Comparison of ENCODE assay signal across 9 mouse cellular contexts in the genomic region with DNA sequence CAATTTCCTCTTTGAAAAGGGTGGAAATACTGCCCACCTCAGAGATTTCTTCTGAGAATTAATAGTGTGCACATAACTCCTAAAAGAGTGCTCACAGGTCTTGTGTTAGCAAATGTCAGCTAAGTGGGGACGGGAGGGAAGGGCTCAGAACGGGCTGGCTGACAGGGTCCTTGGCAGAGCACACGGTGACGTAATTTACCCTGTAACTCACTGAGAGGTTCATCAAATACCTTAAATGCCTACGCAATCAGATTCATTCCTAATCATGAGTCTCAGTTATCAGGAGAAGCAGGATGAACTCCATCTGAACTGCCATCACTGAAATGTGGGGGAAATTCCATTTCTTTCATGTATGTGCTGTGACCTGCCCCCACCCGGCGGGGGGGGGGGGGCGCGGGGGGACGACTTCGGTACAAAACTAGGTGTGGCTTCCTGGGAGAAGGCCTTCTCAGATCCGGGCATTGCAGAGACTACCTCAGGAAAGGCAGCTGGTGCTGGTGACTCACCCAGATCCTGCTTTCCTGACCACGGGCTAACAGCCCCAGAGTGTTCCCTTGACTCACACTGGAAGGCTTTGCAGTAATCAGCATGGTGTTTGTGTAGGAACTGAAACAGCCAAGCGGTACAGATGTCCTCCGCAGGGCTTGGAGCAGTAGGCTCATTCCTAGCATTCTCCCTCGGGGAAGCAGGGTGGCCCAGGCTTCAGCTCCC.
DNase-seq lines count a peak whose midpoint lies in the region; TF ChIP-seq lines count a peak whose summit lies in the region.
"Had no signal": no experiment of that assay in that cellular context is flagged by ENCODE, and none has a peak within 500 bp of the region (broad histone marks: within the 10 kb centered on the region; RNA-seq: fewer than 3 reads in every experiment).

No protein-coding gene starts in this region.

- no peaks in the 10 kb centered on the region for H3K27me3 ChIP-seq in cerebellum, adult 2 months (ENCODE audit: control insufficient read depth, insufficient read depth, low read length)
- no peaks in the 10 kb centered on the region for H3K27me3 ChIP-seq in heart, adult 2 months (ENCODE audit: control insufficient read depth, insufficient read depth, low read length)

- intact Hi-C loops in heart, adult 2 months (cut with DNase I) = loop anchor here (5.0 kb wide), 1 partner anchor 42 kb away; no protein-coding TSS in a partner anchor

- no peak for TF ChIP-seq POLR2A in cerebellum, adult 2 months (IDR thresholded peaks at IDR 0.05; ENCODE audit: borderline replicate concordance, insufficient read depth, low read length)
- peak; percentile 53; the same call in 1 of the 2 replicates for TF ChIP-seq POLR2A in heart, adult 2 months (IDR thresholded peaks at IDR 0.05; ENCODE audit: insufficient read depth, low read depth, low read length)

- no peaks in the 10 kb centered on the region for H3K36me3 ChIP-seq in heart, adult 2 months (ENCODE audit: control insufficient read depth, insufficient read depth, low read length)

- H3K27ac ChIP-seq in cerebellum, adult 2 months (ENCODE audit: insufficient read depth, low read length) = no peak overlapping the region
- H3K27ac ChIP-seq in heart, adult 2 months = peak overlapping the region; percentile 69

- no peak overlapping the region for H3K4me3 ChIP-seq in cerebellum, adult 2 months (replicated peaks; ENCODE audit: insufficient read depth, low read depth, low read length)
- no peak overlapping the region for H3K4me3 ChIP-seq in heart, adult 2 months
- H3K4me3 ChIP-seq: erythroblast, embryonic 14.5 days had no signal

- no peak for TF ChIP-seq CTCF in cerebellum, adult 2 months (IDR thresholded peaks at IDR 0.05; ENCODE audit: borderline replicate concordance, insufficient read depth, low read depth, low read length)
- no peak for TF ChIP-seq CTCF in heart, adult 2 months (IDR thresholded peaks at IDR 0.05)

- H3K4me1 ChIP-seq in cerebellum, adult 2 months (ENCODE audit: control insufficient read depth, insufficient read depth, low read length) = peaks cover 3% of the 10 kb centered on the region; the same call in 1 of the 2 replicates
- H3K4me1 ChIP-seq in heart, adult 2 months (ENCODE audit: control insufficient read depth, insufficient read depth, low read length) = peaks cover 8% of the 10 kb centered on the region

- H3K79me2 ChIP-seq in heart, adult 2 months (replicated peaks; ENCODE audit: control insufficient read depth, insufficient read depth, low read length) = no peaks in the 10 kb centered on the region

- peak; percentile 67 for TF ChIP-seq EP300 in heart, adult 2 months (IDR thresholded peaks at IDR 0.05; ENCODE audit: insufficient read depth, low read depth, low read length)

- DNase-seq in cerebellum, adult 2 months = peak; percentile 28 to 47
- no peak for DNase-seq in cerebellum, postnatal 4 days (ENCODE audit: low spot score in 2 of 2)
- peak; percentile 20 for DNase-seq in ovary, postnatal 36 days (ENCODE audit: low spot score)
- no peak for DNase-seq in ovary, postnatal 14 days (ENCODE audit: low spot score)
- DNase-seq in heart, adult 2 months = peak; percentile 59 to 74
- DNase-seq in layer of hippocampus, adult 8-10 months (ENCODE audit: low spot score in 2 of 2) = peak; percentile 56 to 57
- DNase-seq in right cerebral cortex, postnatal 14 days = peak; percentile 17
- no peak for DNase-seq in thymus, postnatal 36 days

- no peak overlapping the region for H3K9ac ChIP-seq in heart, adult 2 months (ENCODE audit: low read depth, low read length)

- 34% methylated on average over 16 of the region's 16 CpGs for WGBS in cerebellum, adult 2 months
- WGBS in heart, adult 2 months = 8% methylated on average over 16 of the region's 16 CpGs

Comparison
In these comparisons a context has a peak if more than half of its experiments do, and no peak if none do; other contexts are left out.
1. DNase-seq: peak in cerebellum, adult 2 months (2 of 2), ovary, postnatal 36 days (single experiment), heart, adult 2 months (2 of 2), layer of hippocampus, adult 8-10 months (2 of 2) and right cerebral cortex, postnatal 14 days (single experiment); none in cerebellum, postnatal 4 days (0 of 2), ovary, postnatal 14 days (single experiment) and thymus, postnatal 36 days (0 of 2).